Mouse (Mus musculus): ENCODE data around the gene Anxa4. TPM values are rescaled to one million over a fixed set of nuclear protein-coding genes. Genes with fewer than 3 reads are reported as not detected.

Anxa4 gene
- polyA plus RNA-seq, 1 experiment from 2014 or later: 27.9 TPM

GRCm38 (mm10) chr6:86820690-86821089 lies 27.3 kb upstream of the Anxa4 start:
- H3K9ac ChIP-seq: no peak overlapping the region
- WGBS (ENCODE audit: insufficient replicate concordance): 45% methylated on average over 7 of the region's 7 CpGs
- no peak overlapping the region for H3K4me2 ChIP-seq
- H3K27ac ChIP-seq: no peak overlapping the region
- H3K4me1 ChIP-seq: peaks cover 12% of the 10 kb centered on the region
- H3K4me3 ChIP-seq: no peak overlapping the region
- no peaks in the 10 kb centered on the region for H3K36me3 ChIP-seq
- peaks cover 28% of the 10 kb centered on the region for H3K27me3 ChIP-seq (replicated peaks)
- no peaks in the 10 kb centered on the region for H3K9me3 ChIP-seq (replicated peaks)
- ATAC-seq: no peak

GRCm38 (mm10) chr6:86819926-86820325 lies 26.5 kb upstream of the Anxa4 start:
- ATAC-seq: no peak
- H3K27ac ChIP-seq: no peak overlapping the region
- peaks cover 28% of the 10 kb centered on the region for H3K27me3 ChIP-seq (replicated peaks)
- no peak overlapping the region for H3K4me3 ChIP-seq
- no peak overlapping the region for H3K9ac ChIP-seq
- H3K36me3 ChIP-seq: no peaks in the 10 kb centered on the region
- WGBS (ENCODE audit: insufficient replicate concordance): 68% methylated on average over 5 of the region's 5 CpGs
- no peaks in the 10 kb centered on the region for H3K9me3 ChIP-seq (replicated peaks)
- H3K4me2 ChIP-seq: no peak overlapping the region
- H3K4me1 ChIP-seq: peaks cover 18% of the 10 kb centered on the region

- no peak for ATAC-seq
- 68% methylated on average over 4 of the region's 4 CpGs for WGBS (ENCODE audit: insufficient replicate concordance)
Measured at GRCm38 (mm10) chr6:86818914-86819313, 25.5 kb upstream of the Anxa4 start.

GRCm38 (mm10) chr6:86816586-86816985 lies 23.2 kb upstream of the Anxa4 start:
- no peaks in the 10 kb centered on the region for H3K9me3 ChIP-seq (replicated peaks)
- ATAC-seq: no peak
- no peak overlapping the region for H3K9ac ChIP-seq
- 10% methylated on average over 8 of the region's 8 CpGs for WGBS (ENCODE audit: insufficient replicate concordance)
- H3K4me1 ChIP-seq: peaks cover 11% of the 10 kb centered on the region
- no peak overlapping the region for H3K4me2 ChIP-seq
- no peak overlapping the region for H3K27ac ChIP-seq
- no peaks in the 10 kb centered on the region for H3K36me3 ChIP-seq
- H3K27me3 ChIP-seq (replicated peaks): peaks cover 5% of the 10 kb centered on the region
- H3K4me3 ChIP-seq: no peak overlapping the region

More at GRCm38 (mm10) chr6:86818914-86819313, 25.5 kb upstream of the Anxa4 start:
- no peaks in the 10 kb centered on the region for H3K9me3 ChIP-seq (replicated peaks)
- H3K9ac ChIP-seq: no peak overlapping the region
- H3K36me3 ChIP-seq: no peaks in the 10 kb centered on the region
- H3K4me2 ChIP-seq: no peak overlapping the region
- H3K4me3 ChIP-seq: no peak overlapping the region
- no peak overlapping the region for H3K27ac ChIP-seq
- peaks cover 26% of the 10 kb centered on the region for H3K27me3 ChIP-seq (replicated peaks)
- H3K4me1 ChIP-seq: peaks cover 18% of the 10 kb centered on the region

GRCm38 (mm10) chr6:86815436-86815835 lies 22.1 kb upstream of the Anxa4 start:
- 0 out of 2 replicates have a peak overlapping the region, but pooled peaks have one; percentile 15 for H3K4me2 ChIP-seq
- no peaks in the 10 kb centered on the region for H3K36me3 ChIP-seq
- H3K9me3 ChIP-seq (replicated peaks): no peaks in the 10 kb centered on the region
- H3K4me1 ChIP-seq: peaks cover 11% of the 10 kb centered on the region
- no peak overlapping the region for H3K9ac ChIP-seq
- H3K27me3 ChIP-seq (replicated peaks): peaks cover 3% of the 10 kb centered on the region; the same call in 1 of the 2 replicates
- no peak overlapping the region for H3K27ac ChIP-seq
- ATAC-seq: no peak
- no peak overlapping the region for H3K4me3 ChIP-seq
- 32% methylated on average over 7 of the region's 7 CpGs for WGBS (ENCODE audit: insufficient replicate concordance)

GRCm38 (mm10) chr6:86814926-86815325 lies 21.5 kb upstream of the Anxa4 start:
- Histone ChIP-seq H3K9ac (no peak overlapping the region), H3K27ac (no peak overlapping the region), H3K36me3 (no peaks in the 10 kb centered on the region), H3K4me2 (no peak overlapping the region), H3K4me1 (peaks cover 11% of the 10 kb centered on the region), H3K4me3 (no peak overlapping the region), H3K27me3 (replicated peaks) (peaks cover 1% of the 10 kb centered on the region; the same call in 1 of the 2 replicates), H3K9me3 (replicated peaks) (no peaks in the 10 kb centered on the region)
- no peak for ATAC-seq
- 77% methylated on average over 3 of the region's 3 CpGs for WGBS (ENCODE audit: insufficient replicate concordance)

- no peak for ATAC-seq
- Histone ChIP-seq H3K4me3 (no peak overlapping the region), H3K27me3 (replicated peaks) (peaks cover 6% of the 10 kb centered on the region; the same call in 1 of the 2 replicates), H3K4me1 (peaks cover 11% of the 10 kb centered on the region), H3K36me3 (no peaks in the 10 kb centered on the region), H3K9ac (no peak overlapping the region), H3K4me2 (no peak overlapping the region), H3K27ac (no peak overlapping the region), H3K9me3 (replicated peaks) (no peaks in the 10 kb centered on the region)
- WGBS (ENCODE audit: insufficient replicate concordance): 26% methylated on average over 3 of the region's 3 CpGs
Measured at GRCm38 (mm10) chr6:86813341-86813740, 20.0 kb upstream of the Anxa4 start.

GRCm38 (mm10) chr6:86812919-86813318 lies 19.5 kb upstream of the Anxa4 start:
- Histone ChIP-seq H3K9ac (no peak overlapping the region), H3K4me3 (no peak overlapping the region), H3K27me3 (replicated peaks) (peaks cover 10% of the 10 kb centered on the region; the same call in 1 of the 2 replicates), H3K9me3 (replicated peaks) (no peaks in the 10 kb centered on the region), H3K4me2 (no peak overlapping the region), H3K36me3 (no peaks in the 10 kb centered on the region), H3K27ac (no peak overlapping the region), H3K4me1 (peaks cover 11% of the 10 kb centered on the region)
- ATAC-seq: no peak
- 30% methylated on average over 4 of the region's 4 CpGs for WGBS (ENCODE audit: insufficient replicate concordance)

- peaks cover 12% of the 10 kb centered on the region; the same call in 1 of the 2 replicates for H3K27me3 ChIP-seq (replicated peaks)
- no peak overlapping the region for H3K4me3 ChIP-seq
- no peak overlapping the region for H3K27ac ChIP-seq
- 4% methylated on average over 5 of the region's 5 CpGs for WGBS (ENCODE audit: insufficient replicate concordance)
- peak; percentile 46; the same call in 1 of the 2 replicates for ATAC-seq
- no peak overlapping the region for H3K9ac ChIP-seq
- no peak overlapping the region for H3K4me2 ChIP-seq
- no peaks in the 10 kb centered on the region for H3K4me1 ChIP-seq
- H3K36me3 ChIP-seq: no peaks in the 10 kb centered on the region
- H3K9me3 ChIP-seq (replicated peaks): no peaks in the 10 kb centered on the region
Measured at GRCm38 (mm10) chr6:86806455-86807086, 13.2 kb upstream of the Anxa4 start.

GRCm38 (mm10) chr6:86804646-86805045 lies 11.3 kb upstream of the Anxa4 start:
- no peak for ATAC-seq
- no peak overlapping the region for H3K4me3 ChIP-seq

GRCm38 (mm10) chr6:86801431-86801830 lies 8.0 kb upstream of the Anxa4 start:
- H3K9ac ChIP-seq: no peak overlapping the region
- no peaks in the 10 kb centered on the region for H3K36me3 ChIP-seq
- no peak overlapping the region for H3K4me2 ChIP-seq
- no peak for ATAC-seq
- H3K27me3 ChIP-seq (replicated peaks): peaks cover 31% of the 10 kb centered on the region
- H3K9me3 ChIP-seq (replicated peaks): no peaks in the 10 kb centered on the region
- H3K4me1 ChIP-seq: no peaks in the 10 kb centered on the region
- no peak overlapping the region for H3K4me3 ChIP-seq
- WGBS (ENCODE audit: insufficient replicate concordance): 30% methylated on average over 11 of the region's 11 CpGs
- H3K27ac ChIP-seq: no peak overlapping the region

More at GRCm38 (mm10) chr6:86804646-86805045, 11.3 kb upstream of the Anxa4 start:
- H3K9me3 ChIP-seq (replicated peaks): no peaks in the 10 kb centered on the region
- H3K9ac ChIP-seq: no peak overlapping the region
- H3K4me2 ChIP-seq: no peak overlapping the region
- H3K27me3 ChIP-seq (replicated peaks): peaks cover 14% of the 10 kb centered on the region; the same call in 1 of the 2 replicates
- H3K27ac ChIP-seq: no peak overlapping the region
- H3K4me1 ChIP-seq: no peaks in the 10 kb centered on the region
- no peaks in the 10 kb centered on the region for H3K36me3 ChIP-seq
- WGBS (ENCODE audit: insufficient replicate concordance): 69% methylated on average over 3 of the region's 3 CpGs

GRCm38 (mm10) chr6:86800467-86800866 lies 7.1 kb upstream of the Anxa4 start:
- Histone ChIP-seq H3K4me1 (no peaks in the 10 kb centered on the region), H3K9ac (no peak overlapping the region), H3K27ac (no peak overlapping the region), H3K36me3 (no peaks in the 10 kb centered on the region), H3K27me3 (replicated peaks) (peaks cover 39% of the 10 kb centered on the region), H3K9me3 (replicated peaks) (no peaks in the 10 kb centered on the region), H3K4me2 (no peak overlapping the region), H3K4me3 (no peak overlapping the region)
- no peak for ATAC-seq
- WGBS (ENCODE audit: insufficient replicate concordance): 71% methylated on average over 3 of the region's 3 CpGs

Measured in liver, embryonic 12.5 days (tissue).